Mouse (Mus musculus) left cerebral cortex, postnatal 36 days (tissue): ENCODE results near the gene Tmem144. TPM values are rescaled to one million over a fixed set of nuclear protein-coding genes. Genes with fewer than 3 reads are reported as not detected.
"Not testable (repeated sequence)": the region's sequence is repeated elsewhere in the genome, so short reads cannot be mapped to it uniquely, and the experiment has no call there.

Experiments used
- DNase-seq, 2 experiments: peaks; one replicate each; pipeline ENCODE4 v3.0.0; 2021 to 2022; ENCODE audit warnings: low spot score in 2 of 2, mixed read lengths in 1 of 2
- intact Hi-C: fragments of 180-260 bp; cut with DNase I; formaldehyde crosslinking; loops from one replicate; pipeline ENCODE4 v1.15.1; 2025
- total RNA-seq, 2 experiments: library from RNA; stranded (reverse); gene quantifications; 2 replicates each; pipeline ENCODE4 v1.2.3; 2021

Tmem144 gene
- total RNA-seq, 2 experiments from 2014 or later, result 10.6 to 12.4 TPM

GRCm38 (mm10) chr3:79818202-79818995 is 34.2 kb downstream of the Tmem144 start:
- intact Hi-C loops, result no loop called here
- peak; percentile 39 to 42 for DNase-seq

- intact Hi-C loops, result no loop called here
- DNase-seq, result no peak
Measured at GRCm38 (mm10) chr3:79816229-79816628, 36.3 kb downstream of the Tmem144 start.

GRCm38 (mm10) chr3:79813814-79814490 is 38.6 kb downstream of the Tmem144 start:
- intact Hi-C loops, result no loop called here
- DNase-seq, result peak; percentile 82 to 83

GRCm38 (mm10) chr3:79812042-79812441 is 40.5 kb downstream of the Tmem144 start:
- no peak for DNase-seq
- intact Hi-C loops, result no loop called here

- intact Hi-C loops, result no loop called here
Measured at GRCm38 (mm10) chr3:79811632-79812031, 40.9 kb downstream of the Tmem144 start.

GRCm38 (mm10) chr3:79810563-79810962 is 42.0 kb downstream of the Tmem144 start:
- intact Hi-C loops, result no loop called here
- no peak for DNase-seq

More at GRCm38 (mm10) chr3:79811632-79812031, 40.9 kb downstream of the Tmem144 start:
- no peak for DNase-seq

GRCm38 (mm10) chr3:79809180-79809567 is 43.4 kb downstream of the Tmem144 start:
- intact Hi-C loops, result loop anchor here (1.0 to 2.0 kb wide), 2 partner anchors 138 to 144 kb away; no protein-coding TSS in a partner anchor
- DNase-seq, result peak; percentile 29 to 57

GRCm38 (mm10) chr3:79808530-79809179 is 43.9 kb downstream of the Tmem144 start:
- no peak for DNase-seq
- intact Hi-C loops, result loop anchor here (1.0 to 2.0 kb wide), 2 partner anchors 137 to 144 kb away; no protein-coding TSS in a partner anchor

GRCm38 (mm10) chr3:79800761-79801160 is 51.8 kb downstream of the Tmem144 start:
- intact Hi-C loops, DNase-seq: not testable (repeated sequence)

GRCm38 (mm10) chr3:79792307-79792706 is 60.3 kb downstream of the Tmem144 start:
- intact Hi-C loops, result no loop called here
- DNase-seq, result no peak

GRCm38 (mm10) chr3:79790324-79790723 is 62.2 kb downstream of the Tmem144 start:
- DNase-seq, result no peak
- intact Hi-C loops, result no loop called here

GRCm38 (mm10) chr3:79789554-79789953 is 63.0 kb downstream of the Tmem144 start:
- no peak for DNase-seq
- intact Hi-C loops, result no loop called here

GRCm38 (mm10) chr3:79788959-79789358 is 63.6 kb downstream of the Tmem144 start:
- intact Hi-C loops, result no loop called here
- no peak for DNase-seq

GRCm38 (mm10) chr3:79784362-79784736 is 68.2 kb downstream of the Tmem144 start:
- no peak for DNase-seq
- intact Hi-C loops, result no loop called here

GRCm38 (mm10) chr3:79783630-79784361 is 68.8 kb downstream of the Tmem144 start:
- intact Hi-C loops, result no loop called here
- no peak for DNase-seq

- intact Hi-C loops, result no loop called here
- no peak for DNase-seq
Measured at GRCm38 (mm10) chr3:79772701-79773100, 79.9 kb downstream of the Tmem144 start.
